Mouse (Mus musculus): ENCODE data around the gene Gng13.

Gng13 gene

GRCm38 (mm10) chr17:25716711-25717637 is at the start of gene Gng13:
Gene Gng13, plus strand, starts transcription at chr17:25717171.
- no peak for DNase-seq (ENCODE audit: extremely low spot score, low read depth, low spot score)

- DNase-seq (ENCODE audit: extremely low spot score, low read depth, low spot score) = no peak
These were observed 48.4 kb upstream of the Gng13 start for GRCm38 (mm10) chr17:25668481-25669055.

- no peak for DNase-seq (ENCODE audit: extremely low spot score, low read depth, low spot score)
These were observed 44.0 kb upstream of the Gng13 start for GRCm38 (mm10) chr17:25672982-25673381.

- no peak for DNase-seq (ENCODE audit: extremely low spot score, low read depth, low spot score)
These were observed 39.0 kb upstream of the Gng13 start for GRCm38 (mm10) chr17:25677969-25678368.

GRCm38 (mm10) chr17:25679818-25680217 is 37.2 kb upstream of the Gng13 start:
- no peak for DNase-seq (ENCODE audit: extremely low spot score, low read depth, low spot score)

DNA sequence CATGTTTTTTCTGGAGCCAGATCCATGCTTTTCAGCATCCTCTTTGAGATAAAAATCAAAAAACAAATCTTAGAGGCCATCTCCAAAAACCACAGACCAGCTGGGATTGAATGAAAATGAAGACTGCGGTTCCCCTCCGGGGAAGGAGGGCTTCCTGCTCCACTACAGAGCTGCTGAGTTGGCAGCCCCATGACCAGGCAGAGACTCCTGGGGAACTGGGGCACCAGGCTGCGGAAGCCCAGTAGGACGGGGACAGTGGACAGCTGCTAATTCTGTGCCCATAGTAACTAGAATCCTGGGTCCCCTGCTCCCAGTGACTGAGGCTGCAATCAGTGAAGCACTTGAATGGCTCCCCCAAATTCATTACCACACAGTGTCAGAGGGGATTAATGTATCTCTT is 35.3 kb upstream of the Gng13 start:
- DNase-seq (ENCODE audit: extremely low spot score, low read depth, low spot score) = no peak

DNA sequence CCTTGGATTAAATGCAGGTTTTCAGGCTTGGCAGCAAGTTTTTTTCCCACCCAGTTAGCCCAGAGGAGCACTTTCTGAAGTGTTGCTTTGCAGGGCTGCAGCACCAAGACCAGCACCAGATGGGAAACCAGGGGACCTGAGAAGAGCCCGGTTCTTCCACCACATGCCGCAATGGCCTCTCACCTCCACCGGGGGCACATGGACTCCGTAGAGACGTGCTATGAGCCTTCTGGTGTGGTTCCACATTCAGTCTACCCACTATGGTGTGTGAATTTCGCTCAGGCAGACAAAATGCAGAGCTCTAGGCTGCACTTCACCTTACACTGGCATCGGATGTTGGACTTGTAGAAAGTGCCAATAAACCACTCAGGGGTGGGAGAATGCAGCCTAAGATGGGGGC is 30.6 kb upstream of the Gng13 start:
- no peak for DNase-seq (ENCODE audit: extremely low spot score, low read depth, low spot score)

DNA sequence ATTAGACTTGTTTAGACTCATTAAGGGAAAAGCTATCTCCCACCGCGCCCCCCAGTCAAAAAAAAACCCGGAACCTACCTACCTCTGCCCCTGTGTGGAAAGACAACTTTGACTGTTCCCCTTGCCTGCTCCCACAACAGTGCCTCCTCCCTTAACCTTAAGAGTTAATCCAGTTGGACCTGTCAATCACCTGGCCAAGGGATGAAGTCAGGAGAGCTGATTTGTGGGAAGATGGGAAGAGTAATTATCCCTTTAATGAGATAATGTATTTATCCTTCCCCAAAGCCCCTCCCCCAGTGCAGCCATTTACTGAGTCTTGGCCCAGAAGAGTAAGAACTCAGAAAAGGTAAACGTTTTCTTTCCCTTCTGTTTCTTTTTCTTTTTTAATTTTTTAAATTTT is 28.0 kb upstream of the Gng13 start:
- DNase-seq (ENCODE audit: extremely low spot score, low read depth, low spot score) = no peak

- no peak for DNase-seq (ENCODE audit: extremely low spot score, low read depth, low spot score)
These were observed 20.7 kb upstream of the Gng13 start for GRCm38 (mm10) chr17:25696263-25696662.

DNA sequence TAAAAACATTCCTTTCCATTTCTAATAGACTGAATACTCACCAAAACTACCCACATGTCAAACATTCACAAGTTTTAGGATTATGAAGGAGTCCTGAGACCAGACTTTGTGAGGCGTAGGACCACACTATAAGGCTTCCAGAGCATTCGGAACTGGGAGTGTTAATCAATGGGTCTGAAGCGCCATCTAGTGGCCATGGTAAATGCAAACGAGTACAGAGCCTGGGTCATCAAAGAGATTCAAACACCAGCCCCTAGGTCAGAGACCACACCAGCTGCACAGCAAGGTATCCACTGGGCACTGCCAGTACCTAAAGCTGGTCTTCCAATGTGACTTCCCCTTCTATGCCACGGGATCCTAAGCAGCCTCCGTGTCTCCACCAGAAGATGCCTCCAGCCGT is 18.5 kb upstream of the Gng13 start:
- peak; percentile 84 for DNase-seq (ENCODE audit: extremely low spot score, low read depth, low spot score)

DNA sequence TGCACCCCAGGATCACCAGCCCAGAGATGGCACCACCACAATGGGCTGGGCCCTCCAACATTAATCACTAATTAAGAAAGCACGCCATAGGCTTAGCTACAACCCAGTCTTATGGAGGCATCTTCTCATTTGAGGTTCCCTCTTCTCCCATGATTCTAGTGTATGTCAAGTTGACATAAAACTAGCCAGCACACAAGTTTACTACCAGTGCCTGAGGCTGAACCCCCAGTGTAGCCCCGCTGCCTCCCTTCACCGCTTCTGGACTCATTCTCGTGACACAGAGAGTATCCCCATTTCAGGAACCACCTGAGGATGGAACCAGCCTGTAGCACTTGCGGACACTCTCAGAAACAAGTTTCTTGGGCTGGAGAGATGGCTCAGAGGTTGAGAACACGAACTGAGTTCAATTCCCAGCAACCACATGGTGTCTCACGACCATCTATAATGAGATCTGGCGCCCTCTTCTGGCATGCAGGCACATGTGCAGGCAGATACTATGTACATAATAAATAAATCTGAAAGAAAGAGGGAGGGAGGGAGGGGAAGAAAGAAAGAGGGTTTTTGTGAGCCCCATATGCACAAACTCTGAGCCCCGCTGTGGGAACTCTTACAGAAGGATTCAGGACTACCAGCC is 16.0 kb upstream of the Gng13 start:
- DNase-seq (ENCODE audit: extremely low spot score, low read depth, low spot score) = no peak

DNA sequence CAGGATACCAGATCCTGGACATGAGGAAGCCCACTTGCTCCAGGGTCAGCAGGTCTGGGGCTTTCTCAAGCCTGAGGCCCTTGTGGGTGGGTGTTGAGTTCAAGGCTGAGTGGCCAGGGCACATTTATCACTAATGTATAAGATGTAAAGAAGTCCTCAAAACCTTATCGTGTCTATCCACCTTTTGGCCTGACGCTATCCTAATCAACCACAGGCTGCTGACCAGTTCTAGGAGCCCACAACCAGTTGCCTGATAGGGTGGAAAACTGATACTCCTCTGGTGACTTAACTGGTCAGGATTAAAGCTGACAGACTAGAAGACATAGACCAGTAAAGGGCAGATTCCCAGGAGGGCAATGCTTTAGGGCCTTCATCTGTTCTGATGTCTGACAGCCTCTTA is 7.0 kb upstream of the Gng13 start:
- no peak for DNase-seq (ENCODE audit: extremely low spot score, low read depth, low spot score)

GRCm38 (mm10) chr17:25711136-25711535 is 5.8 kb upstream of the Gng13 start:
- DNase-seq (ENCODE audit: extremely low spot score, low read depth, low spot score) = no peak

DNA sequence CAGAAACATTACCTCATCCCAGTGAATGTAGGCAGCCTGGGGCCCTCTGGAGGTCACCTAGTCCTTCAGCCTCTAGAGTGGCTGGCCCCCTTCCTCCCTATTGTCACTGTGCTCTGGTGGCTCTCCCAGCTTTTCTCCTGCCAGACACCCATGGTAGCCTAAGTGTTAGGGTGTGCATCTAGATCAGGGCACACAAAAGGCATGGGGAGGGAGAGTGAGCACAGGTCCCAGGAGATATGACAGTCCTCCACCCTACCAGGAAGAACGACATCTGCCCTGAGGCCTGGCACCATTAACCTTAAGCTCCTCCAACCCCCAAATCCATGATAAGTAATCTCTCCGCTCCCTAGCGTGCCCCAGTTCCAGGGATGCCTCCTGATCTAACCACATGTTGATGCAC is 1.3 kb upstream of the Gng13 start:
- no peak for DNase-seq (ENCODE audit: extremely low spot score, low read depth, low spot score)

DNA sequence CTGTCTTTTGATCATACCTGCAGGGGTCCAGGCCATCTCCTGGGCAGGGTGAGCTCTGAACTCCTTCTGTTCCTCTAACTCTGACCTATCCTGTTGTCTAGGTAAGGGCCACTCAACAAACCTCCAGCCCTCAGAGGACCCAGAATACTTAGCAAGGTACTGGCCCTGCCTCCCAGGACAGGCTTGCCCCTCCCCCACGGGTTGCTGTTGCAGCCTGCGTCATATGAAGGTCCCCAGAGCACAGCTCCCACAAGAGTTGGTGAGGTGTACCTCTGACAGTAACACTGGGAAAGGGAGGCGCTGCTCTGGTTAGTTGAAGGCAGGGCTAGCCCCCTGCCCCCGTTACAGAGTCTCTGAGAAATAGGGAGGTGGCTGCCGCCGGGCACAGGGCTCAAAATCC is 841 bp upstream of the Gng13 start:
- DNase-seq (ENCODE audit: extremely low spot score, low read depth, low spot score) = no peak

GRCm38 (mm10) chr17:25717691-25718090 is 720 bp downstream of the Gng13 start:
- no peak for DNase-seq (ENCODE audit: extremely low spot score, low read depth, low spot score)

- DNase-seq (ENCODE audit: extremely low spot score, low read depth, low spot score) = no peak
These were observed 4.5 kb downstream of the Gng13 start for GRCm38 (mm10) chr17:25721476-25721875.

DNA sequence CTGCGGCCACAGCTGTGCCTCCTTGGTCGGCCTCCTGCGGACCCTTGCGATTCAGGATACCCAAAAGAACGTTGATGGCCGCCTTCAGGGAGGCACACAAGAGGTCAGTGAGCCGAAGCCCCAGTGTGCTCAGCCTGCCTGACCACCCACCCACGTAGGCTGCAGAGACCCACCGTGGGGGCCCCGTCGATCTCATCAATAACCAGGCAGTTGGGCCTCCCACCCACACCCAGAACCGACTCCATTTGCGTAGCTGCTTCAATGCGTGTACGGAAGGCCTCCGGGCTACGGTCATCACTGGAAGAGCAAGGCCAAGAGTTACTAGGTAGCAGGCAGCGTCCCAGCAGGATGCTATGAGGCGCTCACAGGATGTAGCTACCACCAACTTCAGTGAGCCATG is 6.5 kb downstream of the Gng13 start:
- no peak for DNase-seq (ENCODE audit: extremely low spot score, low read depth, low spot score)

- no peak for DNase-seq (ENCODE audit: extremely low spot score, low read depth, low spot score)
These were observed 6.9 kb downstream of the Gng13 start for GRCm38 (mm10) chr17:25723919-25724318.

GRCm38 (mm10) chr17:25725264-25725663 is 8.3 kb downstream of the Gng13 start:
- no peak for DNase-seq (ENCODE audit: extremely low spot score, low read depth, low spot score)

- peak; percentile 96 for DNase-seq (ENCODE audit: extremely low spot score, low read depth, low spot score)
These were observed 10.5 kb downstream of the Gng13 start, which contains the start of the genes Chtf18 and Rpusd1 for GRCm38 (mm10) chr17:25727265-25728008. Gene Chtf18, minus strand, starts transcription at chr17:25727419. Gene Rpusd1, plus strand, starts transcription at chr17:25727670.
